Mouse (Mus musculus): ENCODE results near the gene Psmc6. TPM values are rescaled to one million over a fixed set of nuclear protein-coding genes. Genes with fewer than 3 reads are reported as not detected.

The Psmc6 gene
- polyA plus RNA-seq, 1 experiment = 96.8 TPM

DNA sequence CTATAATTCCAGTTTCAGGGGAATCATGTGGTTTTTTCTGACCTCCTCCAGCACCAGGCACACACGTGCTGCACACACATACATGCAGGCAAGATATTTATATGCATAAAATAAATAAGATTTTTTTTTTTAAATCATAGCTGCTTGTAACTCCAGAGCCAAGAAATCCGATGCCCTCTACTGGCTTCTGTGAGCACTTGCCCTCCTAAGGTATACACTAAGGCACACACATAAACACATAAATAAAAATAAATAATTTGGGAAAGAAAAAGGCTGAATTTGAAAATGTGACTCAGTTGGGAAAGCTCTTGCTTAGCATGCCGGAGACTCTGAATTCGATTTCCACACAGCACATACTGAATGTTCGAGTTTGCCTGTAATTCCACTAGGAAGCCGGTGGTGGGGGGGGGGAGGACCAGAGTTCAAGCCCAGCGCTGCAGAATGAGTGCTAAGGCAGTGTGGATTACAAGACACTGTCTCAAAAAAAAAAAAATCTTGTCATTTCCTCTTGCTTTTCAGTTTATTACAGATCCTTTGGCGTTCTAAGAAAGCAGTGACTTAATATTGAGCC, 485 bp upstream of the Psmc6 start:
- no peak for DNase-seq (ENCODE audit: extremely low spot score in 1 of 2, low spot score in 1 of 2)

DNA sequence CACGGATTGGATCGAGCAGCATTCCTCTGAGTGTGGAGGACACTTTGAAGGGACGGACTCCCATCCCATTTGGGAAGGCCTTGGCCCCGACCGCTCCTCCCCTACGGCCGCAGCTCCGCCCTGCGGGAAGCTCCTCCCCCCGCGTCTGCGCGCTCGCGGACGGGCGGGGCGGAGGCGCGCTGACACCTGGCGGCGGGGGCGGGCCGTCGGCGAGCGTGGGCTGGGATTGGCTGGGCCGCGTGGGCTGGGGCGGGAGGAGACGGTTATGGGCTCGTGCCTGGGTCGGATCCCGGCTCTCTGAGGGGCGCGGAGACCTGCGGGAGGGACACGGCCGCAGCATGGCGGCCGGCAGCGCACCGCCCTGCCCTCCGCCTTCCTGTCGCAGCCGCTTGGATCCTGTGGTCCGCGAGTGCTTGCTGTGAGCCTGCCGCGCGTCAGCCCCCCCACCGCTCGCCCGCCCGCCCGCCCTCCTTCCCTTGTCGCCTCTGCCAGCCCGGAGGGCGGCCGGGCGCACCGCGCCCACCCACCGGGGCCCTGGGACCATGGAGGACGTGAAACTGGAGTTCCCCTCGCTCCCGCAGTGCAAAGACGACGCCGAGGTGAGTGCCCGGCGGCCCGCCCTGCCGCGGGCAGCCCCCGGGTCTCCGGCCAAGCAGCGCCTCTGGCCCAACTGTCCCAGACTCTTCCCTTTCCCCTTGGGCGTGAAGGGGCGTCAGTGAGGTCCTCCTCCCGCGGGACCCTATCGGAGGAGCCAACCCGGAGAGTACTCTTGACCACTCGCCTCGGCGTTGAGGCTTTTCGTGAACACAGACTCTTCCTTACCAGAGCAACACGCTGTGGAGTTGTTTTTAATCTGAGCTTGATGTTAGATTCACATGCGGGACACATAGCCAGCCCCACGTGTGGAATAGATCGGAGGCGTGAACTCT, 21.6 kb downstream of the Psmc6 start, which contains the start of gene Styx:
Gene Styx (plus strand): TSS at position 163 of the 929 bp plus-strand sequence.
- peak; percentile 72 to 92 for DNase-seq (ENCODE audit: extremely low spot score in 1 of 2, low spot score in 1 of 2)

DNA sequence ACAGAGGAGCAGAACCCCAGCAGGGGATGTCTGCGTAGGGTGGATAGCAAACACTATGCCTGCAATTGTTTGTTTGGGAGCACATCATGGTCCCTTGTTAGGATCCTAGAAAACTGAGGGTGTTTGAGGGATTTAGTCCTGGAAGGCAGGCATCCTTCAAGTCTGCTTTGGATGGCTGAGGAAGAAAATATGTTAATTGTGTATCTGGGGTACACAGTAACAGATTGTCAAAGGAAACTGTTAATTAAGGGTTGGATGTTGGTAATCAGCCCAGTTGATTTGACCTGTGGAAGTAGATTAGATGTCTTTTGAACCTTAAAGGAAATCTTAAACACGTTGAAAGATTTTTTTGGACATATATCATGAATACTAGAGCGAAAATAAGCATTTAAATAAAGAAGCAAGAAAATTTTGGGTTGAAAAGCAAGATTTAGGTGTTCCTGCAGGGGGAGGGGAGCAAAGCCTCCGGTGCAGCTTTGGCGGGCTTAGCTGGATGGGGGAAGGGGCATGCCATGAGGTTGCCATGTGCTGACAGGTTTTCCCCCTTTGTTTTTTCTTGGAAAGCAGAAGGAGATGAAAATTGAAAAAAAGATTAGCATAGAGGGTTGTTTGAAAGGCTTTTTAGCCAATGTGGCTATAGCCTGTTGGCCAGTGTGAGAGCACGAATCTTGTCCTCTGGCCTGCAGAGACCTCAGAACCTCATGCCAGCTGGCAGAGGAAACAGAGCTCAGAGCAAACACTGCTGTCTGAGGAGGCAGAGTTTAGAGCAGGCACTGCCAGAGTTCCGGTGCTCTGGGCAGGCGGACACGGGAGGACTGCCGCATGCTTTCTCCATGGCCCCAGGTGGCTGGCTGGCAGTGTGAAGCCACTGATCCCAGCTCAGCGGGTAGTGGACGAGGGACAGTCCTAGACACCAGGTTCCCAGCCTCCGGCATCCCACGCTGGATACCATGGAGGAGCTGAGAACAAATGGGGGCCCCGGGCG, 34.9 kb downstream of the Psmc6 start:
- DNase-seq (ENCODE audit: extremely low spot score in 1 of 2, low spot score in 1 of 2) = no peak

GRCm38 (mm10) chr14:45365196-45365587, 35.6 kb downstream of the Psmc6 start:
- no peak for DNase-seq (ENCODE audit: extremely low spot score in 1 of 2, low spot score in 1 of 2)

DNA sequence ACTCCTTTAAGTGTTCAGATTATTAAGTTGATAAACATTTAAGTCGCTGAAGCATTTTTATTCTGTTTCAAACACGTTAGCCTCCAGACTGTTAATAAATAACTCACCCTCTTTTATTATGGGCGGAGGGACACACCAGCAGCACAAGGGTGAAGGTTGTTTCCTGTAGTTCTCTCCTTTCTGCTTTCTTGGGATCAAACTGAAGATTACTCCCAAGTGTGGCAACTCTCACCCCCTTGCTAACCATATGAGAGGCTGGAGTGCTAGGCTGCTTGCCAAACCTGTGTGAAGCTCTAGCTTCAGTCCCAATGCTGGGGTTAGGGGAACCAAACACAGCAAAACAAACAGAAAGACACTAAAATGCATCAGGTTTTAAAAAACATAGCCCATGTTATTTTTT, 49.2 kb downstream of the Psmc6 start:
- no peak for DNase-seq (ENCODE audit: extremely low spot score in 1 of 2, low spot score in 1 of 2)

DNA sequence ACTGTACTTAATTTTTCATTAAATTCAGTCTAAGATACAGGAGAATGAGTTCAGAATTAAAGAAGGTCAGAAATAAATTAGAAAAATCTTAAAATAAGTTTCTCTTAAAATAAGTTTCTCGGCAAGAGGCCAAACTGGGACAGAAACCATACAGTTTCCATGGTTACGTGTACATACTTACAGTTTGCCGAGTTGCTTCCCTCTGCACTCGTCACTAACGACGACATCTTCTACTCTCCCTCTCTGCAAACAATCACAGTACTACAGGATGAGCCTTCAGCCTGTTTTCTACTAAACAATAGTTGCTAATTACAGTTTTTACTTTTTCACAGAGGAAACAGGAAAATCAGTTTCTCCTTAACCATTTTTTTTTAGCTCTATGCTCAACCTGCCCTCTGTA, 51.2 kb downstream of the Psmc6 start:
- DNase-seq (ENCODE audit: extremely low spot score in 1 of 2, low spot score in 1 of 2) = no peak

DNA sequence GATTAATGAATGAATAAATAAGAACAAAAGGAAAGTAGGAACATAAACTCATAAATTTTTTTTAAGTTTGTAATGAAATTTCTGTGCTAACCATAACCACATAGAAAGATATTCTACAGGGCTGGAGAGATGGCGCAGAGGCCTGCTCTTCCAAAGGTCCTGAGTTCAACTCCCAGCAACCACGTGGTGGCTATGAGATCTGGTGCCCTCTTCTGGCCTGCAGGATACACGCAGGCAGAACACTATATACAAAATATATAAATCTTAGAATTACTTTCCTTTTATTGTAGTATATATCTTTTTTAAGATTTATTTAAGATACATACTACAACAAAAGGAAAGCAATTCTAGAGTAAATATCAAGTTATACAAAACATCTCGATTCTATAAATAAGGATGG, 53.3 kb downstream of the Psmc6 start:
- no peak for DNase-seq (ENCODE audit: extremely low spot score in 1 of 2, low spot score in 1 of 2)

DNA sequence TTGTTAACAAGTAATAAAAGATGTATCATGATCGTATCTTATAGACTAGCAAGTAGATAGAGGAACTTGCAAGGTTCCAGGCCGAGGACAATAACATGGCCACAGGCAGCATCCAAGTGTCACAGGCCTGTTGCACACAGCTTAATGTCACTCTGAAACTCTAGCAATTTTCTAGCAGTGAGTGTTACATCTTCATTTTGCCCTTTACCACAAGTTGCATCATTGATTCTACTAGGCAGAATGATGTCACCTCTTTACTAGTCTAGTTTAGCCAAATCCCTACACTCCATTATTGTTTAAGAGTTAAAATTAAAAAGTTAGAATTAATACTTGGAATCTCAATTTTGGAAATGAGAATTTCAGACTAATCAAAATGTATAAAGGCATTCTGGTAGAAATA, 56.0 kb downstream of the Psmc6 start:
- no peak for DNase-seq (ENCODE audit: extremely low spot score in 1 of 2, low spot score in 1 of 2)

- DNase-seq (ENCODE audit: extremely low spot score in 1 of 2, low spot score in 1 of 2) = no peak
Observed at GRCm38 (mm10) chr14:45387480-45387879, 57.9 kb downstream of the Psmc6 start.

DNA sequence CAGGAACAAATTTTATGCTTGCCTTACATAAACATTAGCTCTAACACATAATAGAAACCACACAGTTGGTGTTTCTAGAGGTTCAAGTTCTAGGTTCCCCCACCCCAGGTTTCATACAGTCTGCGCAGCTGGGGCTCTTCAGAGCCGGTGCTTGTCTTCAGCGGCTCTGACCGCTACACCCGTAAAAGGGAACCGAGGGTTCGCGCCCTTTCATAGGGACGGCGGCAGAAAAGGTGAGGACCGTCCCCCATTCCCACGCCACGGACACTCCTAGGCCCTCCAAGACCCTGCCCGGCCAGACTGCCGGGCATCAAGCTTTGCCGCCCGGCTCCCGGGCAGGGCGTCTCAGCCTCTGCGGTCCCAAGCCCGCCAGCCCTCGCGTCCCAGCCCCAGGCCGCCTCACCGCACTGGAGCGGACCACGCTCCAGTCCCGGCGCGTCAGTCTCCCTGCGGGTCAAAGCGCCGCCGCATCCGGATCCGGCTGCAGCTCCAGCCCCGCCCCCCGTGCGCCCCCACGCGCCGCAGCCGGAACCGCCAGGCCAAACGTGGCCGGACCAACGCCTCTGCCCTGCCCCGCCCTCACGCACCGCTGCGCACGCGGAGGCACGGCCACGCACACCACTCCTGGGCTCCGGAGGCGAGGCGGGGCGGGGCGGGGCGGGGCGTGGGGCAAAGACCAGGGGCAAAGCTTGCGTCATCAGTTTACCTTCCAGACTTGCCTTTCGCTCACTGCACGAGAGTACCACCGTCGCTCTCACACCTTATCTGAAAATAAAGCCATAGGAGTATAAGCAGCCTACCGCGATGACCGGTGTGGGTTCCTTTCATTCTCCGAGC, 59.0 kb downstream of the Psmc6 start:
- DNase-seq (ENCODE audit: extremely low spot score in 1 of 2, low spot score in 1 of 2) = peak; percentile 73 to 89

- DNase-seq (ENCODE audit: extremely low spot score in 1 of 2, low spot score in 1 of 2) = no peak
Observed at GRCm38 (mm10) chr14:45389194-45389593, 59.6 kb downstream of the Psmc6 start.

Other genes starting within 250 kb of the Psmc6 start
- 28.9 and 30.9 TPM in 2 replicates for gene Gpr137c, start 110.1 kb upstream of the Psmc6 start, polyA plus RNA-seq (2012; rRNA removed)
- gene Txndc16, start 109.5 kb upstream of the Psmc6 start, polyA plus RNA-seq (2012; rRNA removed) = 43.1 and 43.5 TPM in 2 replicates
- 28.8 and 30.0 TPM in 2 replicates for gene Ero1l, start 11.0 kb upstream of the Psmc6 start, polyA plus RNA-seq (2012; rRNA removed)
- 15.6 and 17.5 TPM in 2 replicates for gene Styx, start 21.3 kb downstream of the Psmc6 start, polyA plus RNA-seq (2012; rRNA removed)
- gene Gnpnat1, start 75.1 kb downstream of the Psmc6 start, polyA plus RNA-seq (2012; rRNA removed) = 10.5 and 12.4 TPM in 2 replicates
- 83.2 and 91.3 TPM in 2 replicates for gene Fermt2, start 200.3 kb downstream of the Psmc6 start, polyA plus RNA-seq (2012; rRNA removed)

Measured in frontal cortex, adult 2 months (tissue).